ENCODE assay signal across 8 mouse cellular contexts in the genomic region with DNA sequence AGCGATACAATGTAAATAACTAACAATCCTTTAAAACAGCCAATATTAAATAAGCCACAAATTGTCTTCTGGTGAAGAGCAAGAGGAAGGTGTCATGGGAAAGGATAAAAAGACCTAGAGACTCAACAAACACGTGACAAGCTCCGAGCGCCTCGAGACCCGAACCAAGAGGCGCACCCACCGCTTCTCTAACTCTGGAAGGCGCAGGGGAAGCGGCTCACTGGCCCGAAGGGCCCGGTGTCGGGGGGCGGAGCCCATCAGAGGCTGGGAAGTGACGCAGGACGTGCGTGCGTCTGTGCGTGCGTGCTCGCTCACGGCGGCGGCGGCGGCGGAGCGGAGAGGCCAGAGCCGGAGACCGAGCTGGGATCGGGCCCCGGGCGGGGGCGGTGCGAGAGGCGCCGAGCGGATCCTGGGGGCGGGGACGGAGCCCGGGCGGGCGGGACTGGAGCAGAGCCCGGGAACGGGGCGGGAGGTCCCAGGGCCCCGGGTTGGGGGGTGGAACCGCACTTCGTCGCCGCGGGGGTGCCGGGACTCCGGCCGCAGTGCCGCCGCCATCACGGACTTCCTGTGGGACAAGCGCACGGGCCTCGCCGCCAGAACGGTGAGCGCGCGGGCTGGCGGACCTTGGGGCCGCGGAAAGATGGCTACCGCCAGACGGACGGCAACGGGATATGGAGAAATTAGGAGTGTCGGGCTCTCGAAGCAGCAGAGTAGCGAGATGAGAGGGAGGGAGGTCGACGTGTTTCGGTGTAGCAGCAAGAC. TPM values are rescaled to one million over a fixed set of nuclear protein-coding genes. Genes with fewer than 3 reads are reported as not detected.
DNase-seq lines count a peak whose midpoint lies in the region; ATAC-seq and TF ChIP-seq lines count a peak whose summit lies in the region.

A gene (plus strand): TSS at position 290 of the 762 bp plus-strand sequence.

- no peaks in the 10 kb centered on the region for H3K27me3 ChIP-seq in embryonic facial prominence, embryonic 15.5 days
- H3K27me3 ChIP-seq in kidney, embryonic 15.5 days, result no peaks in the 10 kb centered on the region

- DNase-seq in 416B (ENCODE audit: low read depth) (peak; percentile 92), liver (peak; percentile 98)
- peak; percentile 94 to 96 for DNase-seq in heart, adult 9 months (ENCODE audit: low spot score in 2 of 2)
- DNase-seq in spleen, postnatal 4 days (ENCODE audit: low spot score in 2 of 2), result peak; percentile 95 to 96

- H3K4me1 ChIP-seq in bone marrow, adult 2 months (ENCODE audit: control insufficient read depth, insufficient read depth, low read length), result peaks cover 4% of the 10 kb centered on the region; the same call in 1 of the 2 replicates
- H3K4me1 ChIP-seq in embryonic facial prominence, embryonic 15.5 days, result peaks cover 28% of the 10 kb centered on the region
- H3K4me1 ChIP-seq in kidney, embryonic 15.5 days, result peaks cover 34% of the 10 kb centered on the region

- H3K4me2 ChIP-seq in embryonic facial prominence, embryonic 15.5 days (replicated peaks), result peak within 1 kb of the TSS; percentile 70
- H3K4me2 ChIP-seq in kidney, embryonic 15.5 days, result peak within 1 kb of the TSS; percentile 72

- ATAC-seq in embryonic facial prominence, embryonic 15.5 days (ENCODE audit: insufficient number of reproducible peaks, low FRiP score, low TSS enrichment, low read depth), result peak; percentile 96
- peak; percentile 97 for ATAC-seq in kidney, embryonic 15.5 days (replicated peaks; ENCODE audit: low FRiP score)
- peak; percentile 91 for ATAC-seq in monocyte, adult 5-6 weeks (replicated peaks; ENCODE audit: insufficient number of reproducible peaks, low FRiP score, low TSS enrichment, poor library complexity, severe bottlenecking)

- H3K36me3 ChIP-seq in embryonic facial prominence, embryonic 15.5 days, result peaks cover 22% of the 10 kb centered on the region
- H3K36me3 ChIP-seq in kidney, embryonic 15.5 days, result peaks cover 30% of the 10 kb centered on the region

- H3K9ac ChIP-seq in embryonic facial prominence, embryonic 15.5 days, result peak within 1 kb of the TSS; percentile 98
- H3K9ac ChIP-seq in kidney, embryonic 15.5 days, result peak within 1 kb of the TSS; percentile 95

- peak within 1 kb of the TSS; percentile 89 for H3K27ac ChIP-seq in bone marrow, adult 2 months (ENCODE audit: control insufficient read depth, insufficient read depth, low read depth, low read length, poor library complexity)
- H3K27ac ChIP-seq in embryonic facial prominence, embryonic 15.5 days (replicated peaks), result peak within 1 kb of the TSS; percentile 98
- peak within 1 kb of the TSS; percentile 99 for H3K27ac ChIP-seq in kidney, embryonic 15.5 days

- WGBS in bone marrow, adult 2 months, result under 1% methylated on average over 71 of the region's 79 CpGs
- under 1% methylated on average over 76 of the region's 79 CpGs for WGBS in embryonic facial prominence, embryonic 15.5 days
- under 1% methylated on average over 59 of the region's 79 CpGs for WGBS in kidney, embryonic 15.5 days

- peak; percentile 53; the same call in 1 of the 2 replicates for TF ChIP-seq POLR2A in bone marrow, adult 2 months (IDR thresholded peaks at IDR 0.05; ENCODE audit: borderline replicate concordance, control insufficient read depth, low read depth, low read length)

- H3K9me3 ChIP-seq in embryonic facial prominence, embryonic 15.5 days (replicated peaks), result no peaks in the 10 kb centered on the region
- H3K9me3 ChIP-seq in kidney, embryonic 15.5 days (replicated peaks), result no peaks in the 10 kb centered on the region

- no peak for TF ChIP-seq CTCF in bone marrow, adult 2 months (IDR thresholded peaks at IDR 0.05; ENCODE audit: control insufficient read depth, insufficient read depth, low read length)

- H3K4me3 ChIP-seq in bone marrow, adult 2 months (replicated peaks; ENCODE audit: control insufficient read depth, low read depth, low read length), result peak within 1 kb of the TSS; percentile 85
- peak within 1 kb of the TSS; percentile 89 for H3K4me3 ChIP-seq in embryonic facial prominence, embryonic 15.5 days (replicated peaks)
- peak within 1 kb of the TSS; percentile 92 for H3K4me3 ChIP-seq in kidney, embryonic 15.5 days (replicated peaks)

RNA-seq across cellular contexts. Expression of the gene that starts here (rescaled TPM):
- 43.3 and 90.9 TPM in 2 replicates for polyA plus RNA-seq in bone marrow, adult 2 months (2011; ENCODE audit: insufficient read depth, insufficient read length, low replicate concordance, missing spikeins)
- polyA plus RNA-seq in embryonic facial prominence, embryonic 15.5 days (2015; fragmentation: Nextera tagmentation; extraction: Ambion mirVana), result 29.9 and 33.6 TPM in 2 replicates
- polyA plus RNA-seq in kidney, embryonic 15.5 days (2015; fragmentation: Nextera tagmentation; extraction: Ambion mirVana), result 28.4 and 32.0 TPM in 2 replicates
- total RNA-seq in monocyte, adult 5-6 weeks (2017), result 81.2 to 140 TPM (median 118 TPM) in 3 replicates

Comparison
In these comparisons a context has a peak if more than half of its experiments do, and no peak if none do; other contexts are left out.
1. Peak in every context shown above with its lines: DNase-seq, ATAC-seq, H3K4me3 ChIP-seq and H3K27ac ChIP-seq.